Comparison of ENCODE assay signal across 10 mouse cellular contexts in genomic region chr1:37477928-37478327, GRCm38 (mm10). TPM values are rescaled to one million over a fixed set of nuclear protein-coding genes. Genes with fewer than 3 reads are reported as not detected.
A peak's percentile ranks its signal among the peaks of the same experiment; 100 is the strongest.
DNase-seq lines count a peak whose midpoint lies in the region; ATAC-seq and TF ChIP-seq lines count a peak whose summit lies in the region.
"Had no signal": no experiment of that assay in that cellular context is flagged by ENCODE, and none has a peak within 500 bp of the region (broad histone marks: within the 10 kb centered on the region; RNA-seq: fewer than 3 reads in every experiment).

No protein-coding gene starts in this region.

- no peaks in the 10 kb centered on the region for H3K27me3 ChIP-seq in liver, embryonic 12.5 days (replicated peaks)
- no peaks in the 10 kb centered on the region for H3K27me3 ChIP-seq in kidney, adult 2 months (replicated peaks; ENCODE audit: control insufficient read depth, insufficient read depth, low read length)

- H3K4me3 ChIP-seq in liver, embryonic 12.5 days: peak overlapping the region; percentile 49
- no peak overlapping the region for H3K4me3 ChIP-seq in kidney, adult 2 months (ENCODE audit: insufficient read depth, low read depth, low read length)

- no peak for TF ChIP-seq POLR2A in kidney, adult 2 months (IDR thresholded peaks at IDR 0.05; ENCODE audit: low read depth, low read length)

- H3K4me2 ChIP-seq in liver, embryonic 12.5 days: peak overlapping the region; percentile 70

- peak; percentile 44; the same call in 1 of the 2 replicates for ATAC-seq in liver, embryonic 12.5 days

- DNase-seq in cerebellum, postnatal 25 days: peak; percentile 21 to 32
- DNase-seq in cerebellum, adult 11-12 months: no peak
- DNase-seq in spleen, postnatal 36 days (ENCODE audit: low spot score in 2 of 2): peak; percentile 62 to 68
- DNase-seq in spleen, adult 12 weeks (ENCODE audit: low spot score): no peak
- peak; percentile 38 for DNase-seq in thymus, postnatal 4 days
- DNase-seq in kidney, adult 2 months: no peak
- no peak for DNase-seq in kidney, postnatal 14 days
- DNase-seq: adrenal gland, postnatal 36 days; lung, postnatal 10 days had no signal

- H3K9me3 ChIP-seq in liver, embryonic 12.5 days (replicated peaks): no peaks in the 10 kb centered on the region

- H3K4me1 ChIP-seq in liver, embryonic 12.5 days: peaks cover 83% of the 10 kb centered on the region
- no peaks in the 10 kb centered on the region for H3K4me1 ChIP-seq in kidney, adult 2 months (ENCODE audit: control insufficient read depth, insufficient read depth, low read length)

- peak overlapping the region; percentile 58 for H3K9ac ChIP-seq in liver, embryonic 12.5 days

- H3K27ac ChIP-seq in liver, embryonic 12.5 days: peak overlapping the region; percentile 93
- no peak overlapping the region for H3K27ac ChIP-seq in kidney, adult 2 months (ENCODE audit: insufficient read depth, low read depth, low read length)

- no peaks in the 10 kb centered on the region for H3K36me3 ChIP-seq in liver, embryonic 12.5 days
- H3K36me3 ChIP-seq in kidney, adult 2 months (ENCODE audit: control insufficient read depth, insufficient read depth, low read length): no peaks in the 10 kb centered on the region

- 11% methylated on average over 5 of the region's 5 CpGs for WGBS in liver, embryonic 12.5 days (ENCODE audit: insufficient replicate concordance)
- WGBS in kidney, adult 2 months: 68% methylated on average over 5 of the region's 5 CpGs

- no peak for TF ChIP-seq CTCF in kidney, adult 2 months (conservative IDR thresholded peaks at IDR 0.05; ENCODE audit: insufficient read depth, insufficient read length, low read depth, low read length)

RNA-seq across cellular contexts. Expression of gene Unc50, which starts 48.0 kb away (rescaled TPM):
- polyA plus RNA-seq in liver, embryonic 12.5 days (2016; fragmentation: Nextera tagmentation; extraction: Ambion mirVana): 86.4 and 87.2 TPM in 2 replicates
- 50.2 and 60.3 TPM in 2 replicates for polyA plus RNA-seq in kidney, adult 2 months (2012; rRNA removed)

RNA-seq across cellular contexts. Expression of gene Coa5, which starts 48.0 kb away (rescaled TPM):
- 53.6 TPM in 2 replicates for polyA plus RNA-seq in liver, embryonic 12.5 days (2016; fragmentation: Nextera tagmentation; extraction: Ambion mirVana)
- polyA plus RNA-seq in kidney, adult 2 months (2012; rRNA removed): 63.3 and 83.9 TPM in 2 replicates

Comparison
In these comparisons a context has a peak if more than half of its experiments do, and no peak if none do; other contexts are left out.
1. DNase-seq: peak in cerebellum, postnatal 25 days (2 of 2), spleen, postnatal 36 days (2 of 2) and thymus, postnatal 4 days (single experiment); none in cerebellum, adult 11-12 months (single experiment), spleen, adult 12 weeks (single experiment), kidney, adult 2 months (single experiment) and kidney, postnatal 14 days (single experiment).